Mouse (Mus musculus) limb, embryonic 13.5 days (tissue): ENCODE data around the gene Dip2c. TPM values are rescaled to one million over a fixed set of nuclear protein-coding genes. Genes with fewer than 3 reads are reported as not detected.

Source experiments
- ATAC-seq: fragments of 200-750 bp; cut with Nextera tagmentation; 2 replicates; pipeline ENCODE4 v1.8.0; 2017; ENCODE audit warnings: low read depth, moderate number of reproducible peaks, moderate TSS enrichment; ENCODE audit not compliant: low FRiP score
- H3K27ac ChIP-seq: fragments of 300-500 bp; sonication (generic); 2 replicates; pipeline ENCODE4 v1.5.1; 2015; ENCODE audit warnings: inconsistent platforms, mild to moderate bottlenecking, moderate library complexity
- H3K27me3 ChIP-seq: fragments of 300-500 bp; sonication (generic); 2 replicates; pipeline ENCODE4 v1.6.1; 2015; ENCODE audit warnings: mild to moderate bottlenecking, inconsistent platforms
- H3K36me3 ChIP-seq: fragments of 300-500 bp; sonication (generic); 2 replicates; pipeline ENCODE4 v1.6.1; 2015; ENCODE audit warnings: inconsistent platforms, mild to moderate bottlenecking, moderate library complexity
- H3K4me1 ChIP-seq: fragments of 300-500 bp; sonication (generic); 2 replicates; pipeline ENCODE4 v1.6.1; 2015; ENCODE audit warnings: inconsistent platforms
- H3K4me2 ChIP-seq: fragments of 300-500 bp; sonication (generic); replicated peaks from 2 replicates; pipeline ENCODE4 v1.6.1; 2015; ENCODE audit warnings: inconsistent platforms, mild to moderate bottlenecking, moderate library complexity
- H3K4me3 ChIP-seq: fragments of 300-500 bp; sonication (generic); 2 replicates; pipeline ENCODE4 v1.5.1; 2015; ENCODE audit warnings: moderate library complexity, mild to moderate bottlenecking, inconsistent platforms
- H3K9ac ChIP-seq: fragments of 300-500 bp; sonication (generic); 2 replicates; pipeline ENCODE4 v1.6.1; 2015; ENCODE audit warnings: mild to moderate bottlenecking, inconsistent platforms
- H3K9me3 ChIP-seq: fragments of 300-500 bp; sonication (generic); 2 replicates; pipeline ENCODE4 v1.6.1; 2016; ENCODE audit warnings: inconsistent platforms
- WGBS: fragments of 180-500 bp; shearing (Covaris S2); methylation state at CpG from one replicate; pipeline ENCODE4 v1.1.7; 2015; 5-methylcytosine and 5-hydroxymethylcytosine counted together
- polyA plus RNA-seq: library from polyadenylated mRNA; unstranded; fragments of >200 nt; fragmentation: Nextera tagmentation; extraction: Ambion mirVana; gene quantifications from 2 replicates; pipeline ENCODE4 v1.2.1, GENCODE M21; 2015

The Dip2c gene
- polyA plus RNA-seq, 1 experiment from 2014 or later = 5.7 TPM

GRCm38 (mm10) chr13:9464457-9464856 lies 188.1 kb downstream of the Dip2c start:
- Histone ChIP-seq H3K27me3 (no peaks in the 10 kb centered on the region), H3K4me2 (no peak overlapping the region), H3K9me3 (no peaks in the 10 kb centered on the region), H3K4me1 (no peaks in the 10 kb centered on the region), H3K9ac (no peak overlapping the region), H3K4me3 (no peak overlapping the region), H3K27ac (no peak overlapping the region), H3K36me3 (no peaks in the 10 kb centered on the region)
- ATAC-seq = no peak
- WGBS = 96% methylated on average over 3 of the region's 3 CpGs

DNA sequence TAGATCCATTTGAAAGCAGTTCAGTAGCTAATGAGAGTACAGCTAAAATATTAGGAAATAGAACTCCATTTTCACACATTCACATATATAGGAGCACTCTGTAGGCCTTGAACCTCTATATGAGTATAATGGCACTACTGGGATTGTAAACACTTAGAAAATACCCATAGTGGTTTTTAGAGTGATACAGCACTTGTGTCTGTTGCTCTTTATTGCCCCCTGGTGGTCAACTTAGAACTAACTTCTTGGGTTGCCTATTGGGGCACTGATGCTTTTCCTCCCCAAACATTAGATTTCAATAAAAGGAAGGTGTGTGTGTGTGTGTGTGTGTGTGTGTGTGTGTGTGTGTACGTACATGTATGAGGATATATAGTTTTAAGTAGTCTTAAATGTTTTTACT lies 190.9 kb downstream of the Dip2c start:
- Histone ChIP-seq H3K27ac (no peak overlapping the region), H3K4me3 (no peak overlapping the region), H3K36me3 (no peaks in the 10 kb centered on the region), H3K4me1 (no peaks in the 10 kb centered on the region; the same call in 1 of the 2 replicates), H3K9ac (no peak overlapping the region), H3K4me2 (no peak overlapping the region), H3K27me3 (no peaks in the 10 kb centered on the region), H3K9me3 (no peaks in the 10 kb centered on the region)
- 12% methylated on average over 1 of the region's 1 CpGs for WGBS
- peak; percentile 57; the same call in 1 of the 2 replicates for ATAC-seq

- Histone ChIP-seq H3K9ac (no peak overlapping the region), H3K4me3 (no peak overlapping the region), H3K4me2 (no peak overlapping the region), H3K27me3 (no peaks in the 10 kb centered on the region), H3K9me3 (peaks cover 5% of the 10 kb centered on the region; the same call in 1 of the 2 replicates), H3K4me1 (no peaks in the 10 kb centered on the region; the same call in 1 of the 2 replicates), H3K36me3 (no peaks in the 10 kb centered on the region), H3K27ac (no peak overlapping the region)
- WGBS = 85% methylated on average over 1 of the region's 1 CpGs
- ATAC-seq = no peak
These were observed 197.1 kb downstream of the Dip2c start for GRCm38 (mm10) chr13:9473383-9473782.

GRCm38 (mm10) chr13:9481722-9482121 lies 205.4 kb downstream of the Dip2c start:
- Histone ChIP-seq H3K9ac (no peak overlapping the region), H3K36me3 (no peaks in the 10 kb centered on the region), H3K27ac (no peak overlapping the region), H3K4me2 (no peak overlapping the region), H3K4me1 (no peaks in the 10 kb centered on the region), H3K4me3 (no peak overlapping the region), H3K9me3 (no peaks in the 10 kb centered on the region), H3K27me3 (no peaks in the 10 kb centered on the region)
- WGBS = 80% methylated on average over 1 of the region's 1 CpGs
- no peak for ATAC-seq

DNA sequence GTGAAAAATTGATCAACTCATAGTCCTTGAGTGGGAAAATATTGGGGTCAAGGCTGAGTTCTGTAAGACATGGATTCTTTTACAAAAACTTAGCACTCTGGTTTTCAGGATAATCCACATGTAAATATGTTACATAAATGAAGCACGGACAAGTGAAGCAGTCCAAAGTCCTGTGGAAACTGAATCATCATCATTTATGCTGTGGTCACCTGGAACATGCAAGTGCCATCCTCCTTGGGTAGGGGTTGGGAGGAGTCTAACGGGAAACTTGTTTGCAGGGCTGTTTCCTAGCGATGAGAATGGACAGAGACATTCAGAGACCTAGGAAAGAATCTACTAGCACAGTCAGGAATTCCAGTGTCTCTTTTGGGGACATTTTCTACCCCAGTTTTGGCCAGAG lies 213.4 kb downstream of the Dip2c start:
- no peak for ATAC-seq
- 89% methylated on average over 3 of the region's 3 CpGs for WGBS
- H3K9me3 ChIP-seq = no peaks in the 10 kb centered on the region
- no peak overlapping the region for H3K4me3 ChIP-seq
- peaks cover 6% of the 10 kb centered on the region; the same call in 1 of the 2 replicates for H3K4me1 ChIP-seq
- no peaks in the 10 kb centered on the region for H3K27me3 ChIP-seq
- H3K4me2 ChIP-seq = no peak overlapping the region
- H3K36me3 ChIP-seq = no peaks in the 10 kb centered on the region
- no peak overlapping the region for H3K9ac ChIP-seq
- H3K27ac ChIP-seq = no peak overlapping the region

DNA sequence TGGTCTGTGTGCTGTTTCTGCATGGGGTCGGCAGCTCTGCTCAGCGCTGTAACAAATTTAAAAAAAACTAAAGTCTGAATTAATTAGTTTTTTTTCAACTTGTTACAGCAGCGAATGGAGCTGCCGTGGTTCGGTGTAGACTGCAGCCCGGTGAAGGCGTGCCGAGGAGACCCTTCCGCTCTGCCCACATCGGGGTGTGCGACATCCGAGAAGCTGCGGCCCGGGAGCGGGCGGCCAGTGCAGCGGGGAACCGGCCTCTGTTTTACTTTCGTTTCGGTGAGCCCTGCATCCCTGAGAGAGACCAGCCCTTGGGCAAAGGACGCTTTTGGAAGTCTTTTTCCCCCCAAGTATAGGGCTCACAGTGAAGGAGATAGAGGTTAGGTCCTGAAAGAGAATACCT lies 218.4 kb downstream of the Dip2c start:
- WGBS = 64% methylated on average over 21 of the region's 21 CpGs
- Histone ChIP-seq H3K27ac (no peak overlapping the region), H3K27me3 (no peaks in the 10 kb centered on the region), H3K9me3 (no peaks in the 10 kb centered on the region), H3K4me1 (peaks cover 6% of the 10 kb centered on the region; the same call in 1 of the 2 replicates), H3K4me3 (peak overlapping the region; percentile 32), H3K4me2 (peak overlapping the region; percentile 55), H3K36me3 (no peaks in the 10 kb centered on the region), H3K9ac (peak overlapping the region; percentile 48; the same call in 1 of the 2 replicates)
- peak; percentile 48; the same call in 1 of the 2 replicates for ATAC-seq

DNA sequence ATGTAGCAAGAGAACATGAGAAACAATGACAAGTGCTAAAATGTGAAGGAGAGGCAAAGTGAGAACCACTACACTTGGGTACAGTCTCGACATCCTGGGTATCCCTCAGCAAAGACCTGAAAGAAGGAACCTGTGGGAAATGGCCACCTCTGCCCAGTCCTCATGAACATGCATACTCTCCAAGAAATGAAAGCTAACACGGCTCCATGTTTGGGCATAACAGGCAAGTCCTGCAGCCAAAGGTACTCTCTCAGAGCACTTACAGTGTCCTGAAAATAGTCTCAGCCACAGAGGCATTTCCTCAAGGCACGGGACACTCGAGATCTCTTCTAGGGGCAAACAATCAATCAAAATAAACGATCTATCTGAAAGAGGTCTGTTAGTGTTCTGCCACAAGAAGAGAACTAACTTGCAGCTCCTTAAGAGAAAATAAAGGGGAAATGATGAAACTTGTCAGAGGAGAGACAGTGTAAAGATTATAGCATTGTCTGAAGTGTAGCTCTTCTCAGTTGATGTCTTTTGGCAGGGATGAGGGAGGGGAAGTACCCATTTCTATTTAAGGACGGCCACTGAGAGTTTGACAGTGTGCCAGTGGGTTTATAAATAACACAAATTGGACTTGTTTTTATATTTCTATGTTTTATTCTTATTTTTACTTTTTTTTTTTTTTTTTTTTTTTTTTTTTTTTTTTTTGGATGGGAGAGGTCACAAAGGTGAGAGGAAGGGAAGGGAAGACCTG lies 228.0 kb downstream of the Dip2c start:
- Histone ChIP-seq H3K9ac (no peak overlapping the region), H3K36me3 (no peaks in the 10 kb centered on the region), H3K4me1 (no peaks in the 10 kb centered on the region), H3K4me2 (no peak overlapping the region), H3K9me3 (no peaks in the 10 kb centered on the region), H3K27ac (no peak overlapping the region), H3K4me3 (no peak overlapping the region), H3K27me3 (no peaks in the 10 kb centered on the region)
- WGBS = 48% methylated on average over 6 of the region's 6 CpGs
- ATAC-seq = no peak

DNA sequence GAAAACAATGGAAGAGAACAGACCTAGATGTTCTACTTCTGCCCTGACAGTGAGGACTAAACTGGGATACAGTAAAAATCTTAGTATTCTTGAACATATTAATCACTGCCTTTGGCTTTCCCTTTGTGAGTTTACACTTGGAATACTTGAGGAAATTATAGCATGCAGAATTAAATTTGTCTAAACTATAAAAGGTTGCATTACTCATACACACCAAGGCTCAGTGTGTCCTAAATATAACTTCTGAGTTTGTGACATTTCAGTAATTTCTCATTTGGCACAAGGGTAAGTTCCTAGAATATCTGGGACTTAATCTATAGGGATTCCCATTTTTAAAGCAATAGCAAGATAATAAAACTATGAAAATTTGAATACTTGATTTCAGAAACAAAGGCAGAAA lies 262.2 kb downstream of the Dip2c start:
- Histone ChIP-seq H3K36me3 (peaks cover 5% of the 10 kb centered on the region; the same call in 1 of the 2 replicates), H3K27me3 (no peaks in the 10 kb centered on the region), H3K27ac (no peak overlapping the region), H3K4me3 (no peak overlapping the region), H3K9ac (no peak overlapping the region), H3K4me1 (no peaks in the 10 kb centered on the region), H3K4me2 (no peak overlapping the region), H3K9me3 (no peaks in the 10 kb centered on the region)
- no peak for ATAC-seq

DNA sequence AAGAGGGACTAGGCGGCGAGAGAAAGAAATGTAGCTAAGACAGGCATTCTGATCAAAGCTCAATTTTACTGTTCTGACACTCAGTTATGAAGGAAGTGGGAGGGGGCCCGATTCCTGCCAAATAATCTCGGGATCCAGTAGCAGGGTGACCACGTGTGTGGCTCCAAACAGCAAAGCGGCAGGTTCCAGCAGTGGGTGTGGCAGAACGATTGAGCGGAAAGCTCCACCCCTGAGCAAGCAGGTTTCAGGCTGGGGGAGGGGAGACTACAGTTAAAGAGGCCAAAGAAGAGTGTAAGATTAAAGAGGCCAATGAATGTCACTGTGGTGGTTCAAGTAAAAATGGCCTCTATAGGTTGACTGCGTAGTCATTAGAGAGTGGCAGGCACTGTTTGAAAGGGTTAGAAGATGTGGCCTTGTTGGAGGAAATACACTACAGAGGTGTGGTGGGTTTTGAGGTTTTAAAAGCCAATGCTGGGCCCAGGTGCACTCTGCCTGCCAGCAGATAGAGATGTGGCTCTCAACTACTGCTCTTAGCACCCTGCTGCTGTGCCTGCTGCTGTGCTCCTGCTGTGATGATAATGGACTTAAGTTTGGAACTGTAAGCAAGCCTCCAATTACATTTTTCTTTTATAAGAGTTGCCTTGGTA lies 271.5 kb downstream of the Dip2c start:
- H3K4me3 ChIP-seq = no peak overlapping the region
- WGBS = 11% methylated on average over 9 of the region's 9 CpGs
- no peaks in the 10 kb centered on the region for H3K27me3 ChIP-seq
- H3K9me3 ChIP-seq = no peaks in the 10 kb centered on the region
- no peak overlapping the region for H3K27ac ChIP-seq
- ATAC-seq = no peak
- H3K9ac ChIP-seq = no peak overlapping the region
- H3K36me3 ChIP-seq = no peaks in the 10 kb centered on the region
- H3K4me1 ChIP-seq = peaks cover 8% of the 10 kb centered on the region
- H3K4me2 ChIP-seq = no peak overlapping the region

DNA sequence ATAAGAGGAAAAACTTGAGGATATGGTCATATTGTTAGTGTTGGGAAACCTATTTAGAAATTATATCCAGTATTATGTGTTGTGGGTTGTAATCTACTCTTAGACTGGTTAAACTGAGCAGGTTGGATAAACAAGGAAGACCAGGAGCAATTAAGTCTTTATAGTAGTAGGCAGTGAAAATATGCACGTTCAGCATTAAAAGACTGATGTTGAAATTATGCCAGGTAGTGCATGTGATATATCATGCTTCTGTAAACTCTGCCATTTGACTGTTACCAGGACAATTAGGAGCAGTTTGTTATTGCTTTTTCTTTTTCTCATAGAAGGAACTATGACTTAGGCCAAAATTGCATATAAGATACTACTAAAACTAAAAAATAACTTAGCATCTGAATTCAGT lies 285.8 kb downstream of the Dip2c start:
- Histone ChIP-seq H3K36me3 (peaks cover 9% of the 10 kb centered on the region; the same call in 1 of the 2 replicates), H3K4me3 (no peak overlapping the region), H3K9me3 (no peaks in the 10 kb centered on the region), H3K4me2 (no peak overlapping the region), H3K27ac (no peak overlapping the region), H3K4me1 (no peaks in the 10 kb centered on the region), H3K9ac (no peak overlapping the region), H3K27me3 (no peaks in the 10 kb centered on the region)
- ATAC-seq = no peak
- 73% methylated on average over 1 of the region's 1 CpGs for WGBS

GRCm38 (mm10) chr13:9562921-9563320 lies 286.6 kb downstream of the Dip2c start:
- WGBS = 3% methylated on average over 2 of the region's 2 CpGs
- H3K9ac ChIP-seq = no peak overlapping the region
- H3K9me3 ChIP-seq = no peaks in the 10 kb centered on the region
- no peak for ATAC-seq
- no peak overlapping the region for H3K4me3 ChIP-seq
- peaks cover 9% of the 10 kb centered on the region; the same call in 1 of the 2 replicates for H3K36me3 ChIP-seq
- no peaks in the 10 kb centered on the region for H3K27me3 ChIP-seq
- no peak overlapping the region for H3K27ac ChIP-seq
- no peaks in the 10 kb centered on the region for H3K4me1 ChIP-seq
- H3K4me2 ChIP-seq = no peak overlapping the region

GRCm38 (mm10) chr13:9568852-9569251 lies 292.5 kb downstream of the Dip2c start:
- WGBS = 86% methylated on average over 5 of the region's 5 CpGs

More at GRCm38 (mm10) chr13:9568852-9569251, 292.5 kb downstream of the Dip2c start:
- Histone ChIP-seq H3K9ac (no peak overlapping the region), H3K27me3 (no peaks in the 10 kb centered on the region), H3K9me3 (no peaks in the 10 kb centered on the region), H3K27ac (no peak overlapping the region), H3K36me3 (peaks cover 21% of the 10 kb centered on the region), H3K4me1 (no peaks in the 10 kb centered on the region), H3K4me2 (no peak overlapping the region), H3K4me3 (no peak overlapping the region)
- ATAC-seq = no peak
